Mouse (Mus musculus): ENCODE data around the gene Pspn. TPM values are rescaled to one million over a fixed set of nuclear protein-coding genes. Genes with fewer than 3 reads are reported as not detected.

Pspn gene
- total and polyA plus RNA-seq, 3 experiments: 1.0 TPM; not detected in 2

- peaks cover 0 to 2% of the 10 kb centered on the region in 2 experiments; a peak in 1 of 4 replicates for H3K36me3 ChIP-seq (ENCODE audit: control insufficient read depth in 1 of 2, insufficient read depth in 2 of 2, low read length in 2 of 2)
- H3K27me3 ChIP-seq (ENCODE audit: control insufficient read depth in 1 of 2, insufficient read depth in 2 of 2, low read length in 2 of 2): peaks cover under 1 to 2% of the 10 kb centered on the region in 2 experiments; a peak in 3 of 4 replicates
- TF ChIP-seq MAFK (IDR thresholded peaks at IDR 0.05; ENCODE audit: borderline replicate concordance, low read depth, low read length): no peak
- peak; percentile 66 for TF ChIP-seq ZNF384 (IDR thresholded peaks at IDR 0.05; ENCODE audit: low read depth, low read length)
Observed at GRCm38 (mm10) chr17:56958667-56959066, 41.2 kb downstream of the Pspn start.

DNA sequence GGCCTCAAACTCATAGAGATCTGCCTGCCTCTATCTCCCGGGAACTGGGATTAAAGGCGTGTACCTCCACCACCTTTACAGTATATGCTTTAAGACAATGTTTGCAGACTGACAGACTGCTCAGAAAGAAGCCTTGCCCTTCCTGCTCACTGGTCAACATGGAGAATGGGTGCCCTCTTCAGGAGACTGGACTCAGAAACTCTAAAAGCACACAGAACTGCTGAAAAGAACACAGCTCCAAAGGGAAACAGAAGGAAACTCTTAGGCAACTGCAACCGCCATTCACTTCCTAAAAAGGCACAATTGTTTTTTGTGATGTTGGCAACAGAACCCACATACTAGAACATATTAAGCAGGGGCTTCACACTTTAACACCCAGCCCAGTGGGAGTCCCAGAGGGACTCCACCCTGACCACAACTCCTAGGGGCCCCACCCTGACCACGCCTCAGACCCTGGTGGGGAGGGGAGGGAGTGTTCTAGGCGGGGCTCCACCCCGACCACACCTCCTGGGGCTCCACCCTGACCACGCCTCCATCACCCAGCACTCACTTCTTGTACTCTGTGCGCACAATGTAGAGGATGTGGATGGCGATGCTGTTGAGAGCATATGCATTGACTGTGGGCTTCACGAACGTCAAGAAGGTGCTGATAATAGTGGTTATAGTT lies 41.9 kb downstream of the Pspn start:
- no peak overlapping the region for H3K27ac ChIP-seq (ENCODE audit: control insufficient read depth, low read depth, low read length)
- TF ChIP-seq MAZ (IDR thresholded peaks at IDR 0.05; ENCODE audit: low read depth, low read length): peak; percentile 82; the same call in 1 of the 2 replicates
- no peak for TF ChIP-seq JUND (IDR thresholded peaks at IDR 0.05; ENCODE audit: low read depth, low read length)
- TF ChIP-seq TAL1 (IDR thresholded peaks at IDR 0.05; ENCODE audit: low read length): no peak
- no peak for TF ChIP-seq UBTF (IDR thresholded peaks at IDR 0.05; ENCODE audit: borderline replicate concordance, insufficient read depth, low read depth, low read length)
- no peak for TF ChIP-seq GABPA (IDR thresholded peaks at IDR 0.05; ENCODE audit: low read depth, low read length)
- no peak for TF ChIP-seq EP300 (IDR thresholded peaks at IDR 0.05; ENCODE audit: low read depth in 1 of 2, low read length in 2 of 2)
- TF ChIP-seq MYC (IDR thresholded peaks at IDR 0.05; ENCODE audit: low read depth, low read length): peak; percentile 43; the same call in 1 of the 2 replicates
- TF ChIP-seq GATA1 (IDR thresholded peaks at IDR 0.05; ENCODE audit: low read depth, low read length): no peak
- TF ChIP-seq ZC3H11A (IDR thresholded peaks at IDR 0.05; ENCODE audit: low read depth, low read length): no peak
- no peak for TF ChIP-seq HCFC1 (IDR thresholded peaks at IDR 0.05; ENCODE audit: low read depth, low read length)
- no peak for TF ChIP-seq POLR2AphosphoS2 (IDR thresholded peaks at IDR 0.05; ENCODE audit: low read length)
- TF ChIP-seq TBP (IDR thresholded peaks at IDR 0.05; ENCODE audit: low read depth, low read length): no peak
- no peak for TF ChIP-seq BHLHE40 (IDR thresholded peaks at IDR 0.05; ENCODE audit: borderline replicate concordance, low read depth, low read length)
- no peak for TF ChIP-seq ZKSCAN1 (IDR thresholded peaks at IDR 0.05; ENCODE audit: low read depth, low read length)
- TF ChIP-seq MXI1 (IDR thresholded peaks at IDR 0.05; ENCODE audit: low read depth, low read length): no peak
- TF ChIP-seq NELFE (IDR thresholded peaks at IDR 0.05; ENCODE audit: low read depth, low read length): no peak
- TF ChIP-seq KAT2A (conservative IDR thresholded peaks at IDR 0.05; ENCODE audit: low read depth, low read length): no peak
- 0 out of 2 replicates have a peak, but pooled peaks have one; percentile 12 for TF ChIP-seq NRF1 (IDR thresholded peaks at IDR 0.05; ENCODE audit: insufficient read depth, low read depth, low read length, poor library complexity, severe bottlenecking)
- TF ChIP-seq RAD21 (IDR thresholded peaks at IDR 0.05; ENCODE audit: low read depth, low read length): peak; percentile 34
- no peak for TF ChIP-seq USF1 (IDR thresholded peaks at IDR 0.05; ENCODE audit: low read depth, low read length)
- TF ChIP-seq POLR2AphosphoS5 (IDR thresholded peaks at IDR 0.05; ENCODE audit: borderline replicate concordance, low read depth, low read length): no peak
- peak in 1 of 3 experiments; percentile 22; a peak in 2 of 6 replicates for TF ChIP-seq CTCF (IDR thresholded peaks at IDR 0.05 in 2 of 3, conservative IDR thresholded peaks at IDR 0.05 in 1 of 3; ENCODE audit: control insufficient read depth in 1 of 3, insufficient read depth in 1 of 3, low read depth in 2 of 3, low read length in 3 of 3, poor library complexity in 1 of 3, severe bottlenecking in 1 of 3)
- no peak for TF ChIP-seq USF2 (IDR thresholded peaks at IDR 0.05; ENCODE audit: borderline replicate concordance in 1 of 2, insufficient read depth in 1 of 2, low read depth in 1 of 2, low read length in 2 of 2)
- TF ChIP-seq ZMIZ1 (IDR thresholded peaks at IDR 0.05; ENCODE audit: low read depth, low read length): no peak
- TF ChIP-seq ELF1 (IDR thresholded peaks at IDR 0.05; ENCODE audit: low read depth, low read length): no peak
- TF ChIP-seq SIN3A (IDR thresholded peaks at IDR 0.05; ENCODE audit: low read length): no peak; the same call in 1 of the 2 replicates
- TF ChIP-seq CHD1 (IDR thresholded peaks at IDR 0.05; ENCODE audit: low read depth, low read length): no peak
- no peak for TF ChIP-seq POLR2A (IDR thresholded peaks at IDR 0.05; ENCODE audit: control insufficient read depth in 1 of 2, insufficient read depth in 1 of 2, low read depth in 1 of 2, low read length in 2 of 2, poor library complexity in 1 of 2)

More at GRCm38 (mm10) chr17:56958667-56959066, 41.2 kb downstream of the Pspn start:
- H3K9ac ChIP-seq (ENCODE audit: control insufficient read depth, low read depth, low read length, poor library complexity, severe bottlenecking): no peak overlapping the region
- H3K79me2 ChIP-seq (ENCODE audit: control insufficient read depth, insufficient read depth, low read length, poor library complexity): no peaks in the 10 kb centered on the region
- H3K4me1 ChIP-seq (ENCODE audit: control insufficient read depth in 1 of 2, insufficient read depth in 2 of 2, low read length in 2 of 2): peaks cover 0 to 6% of the 10 kb centered on the region in 2 experiments; a peak in 2 of 4 replicates
- no peak for DNase-seq (ENCODE audit: low read depth, low spot score)
- no peaks in the 10 kb centered on the region for H3K9me3 ChIP-seq (replicated peaks; ENCODE audit: insufficient read depth, low read length)
- no peak overlapping the region for H3K4me3 ChIP-seq (ENCODE audit: control insufficient read depth in 1 of 2, insufficient read depth in 1 of 2, low read depth in 2 of 2, low read length in 2 of 2)
- no peak overlapping the region for H3K27ac ChIP-seq (ENCODE audit: control insufficient read depth, low read depth, low read length)

More for the DNA sequence above, 41.9 kb downstream of the Pspn start:
- Histone ChIP-seq H3K79me2 (ENCODE audit: control insufficient read depth, insufficient read depth, low read length, poor library complexity) (no peaks in the 10 kb centered on the region), H3K36me3 (ENCODE audit: control insufficient read depth in 1 of 2, insufficient read depth in 2 of 2, low read length in 2 of 2) (peaks cover 0 to 2% of the 10 kb centered on the region in 2 experiments; a peak in 1 of 4 replicates), H3K27me3 (ENCODE audit: control insufficient read depth in 1 of 2, insufficient read depth in 2 of 2, low read length in 2 of 2) (no peaks in the 10 kb centered on the region; a peak in 1 of 4 replicates), H3K9me3 (replicated peaks; ENCODE audit: insufficient read depth, low read length) (no peaks in the 10 kb centered on the region), H3K4me1 (ENCODE audit: control insufficient read depth in 1 of 2, insufficient read depth in 2 of 2, low read length in 2 of 2) (peaks cover 0 to 6% of the 10 kb centered on the region in 2 experiments; a peak in 2 of 4 replicates), H3K9ac (ENCODE audit: control insufficient read depth, low read depth, low read length, poor library complexity, severe bottlenecking) (peak overlapping the region; percentile 2; the same call in 1 of the 2 replicates), H3K4me3 (ENCODE audit: control insufficient read depth in 1 of 2, insufficient read depth in 1 of 2, low read depth in 2 of 2, low read length in 2 of 2) (peak overlapping the region; percentile 15 to 47)
- peak; percentile 86 for DNase-seq (ENCODE audit: low read depth, low spot score)
